Mouse (Mus musculus) right cerebral cortex, adult 18-20 months (tissue): ENCODE results near the gene S100a11.
"Not testable (repeated sequence)": the region's sequence is repeated elsewhere in the genome, so short reads cannot be mapped to it uniquely, and the experiment has no call there.

Source experiments
- DNase-seq: peaks from one replicate; pipeline ENCODE4 v3.0.0; 2022; ENCODE audit warnings: mixed read lengths

The S100a11 gene

DNA sequence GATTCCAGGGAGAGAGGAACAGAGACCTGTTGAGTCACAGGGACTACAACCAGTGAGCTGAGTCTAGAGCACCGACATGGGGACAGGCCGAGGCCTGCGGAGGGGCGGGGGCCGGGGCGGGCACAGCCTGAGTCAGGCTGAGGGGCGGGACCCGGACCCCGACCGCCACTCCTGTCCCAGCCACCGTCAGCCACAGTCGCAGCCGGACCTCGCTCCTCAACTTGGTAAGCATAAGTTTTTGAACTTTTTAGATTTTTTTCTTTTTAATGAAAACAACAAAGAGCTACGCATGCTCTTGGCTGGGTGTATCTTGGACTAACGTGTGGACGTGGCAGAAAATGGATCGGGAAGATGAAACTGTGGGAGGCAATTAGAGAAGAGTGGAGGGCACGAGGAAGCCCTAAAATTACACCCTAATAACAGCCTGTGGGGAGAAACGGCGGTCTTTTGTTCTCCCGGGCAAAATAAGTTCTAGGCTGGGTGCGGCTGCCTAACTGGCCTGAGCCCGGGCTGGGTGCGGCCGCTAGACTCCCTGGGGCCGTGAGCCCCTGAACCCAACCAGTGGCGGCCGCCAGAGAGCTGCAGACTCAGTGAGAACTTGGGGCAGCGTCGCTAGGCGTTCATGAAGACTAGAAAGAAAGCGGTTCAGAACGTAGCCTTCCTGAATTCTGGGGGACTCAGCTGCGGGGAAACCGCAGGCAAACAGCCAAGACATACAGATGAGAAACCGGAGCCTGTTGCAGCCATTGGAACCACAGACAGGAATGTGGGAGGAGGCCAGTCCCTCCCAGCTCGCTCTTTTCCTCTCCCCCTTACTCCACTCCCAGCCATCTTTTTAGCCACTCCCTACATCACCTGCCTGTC lies at the start of gene S100a11:
S100a11 (plus strand) TSS at position 159 of the 864 bp plus-strand sequence.
- no peak for DNase-seq

GRCm38 (mm10) chr3:93480053-93480452 lies 40.2 kb upstream of the S100a11 start:
- DNase-seq, result no peak

GRCm38 (mm10) chr3:93481982-93482616 lies 38.2 kb upstream of the S100a11 start:
- DNase-seq, result no peak

GRCm38 (mm10) chr3:93485611-93486010 lies 34.7 kb upstream of the S100a11 start:
- DNase-seq, result no peak

GRCm38 (mm10) chr3:93488541-93488940 lies 31.7 kb upstream of the S100a11 start:
- no peak for DNase-seq

DNA sequence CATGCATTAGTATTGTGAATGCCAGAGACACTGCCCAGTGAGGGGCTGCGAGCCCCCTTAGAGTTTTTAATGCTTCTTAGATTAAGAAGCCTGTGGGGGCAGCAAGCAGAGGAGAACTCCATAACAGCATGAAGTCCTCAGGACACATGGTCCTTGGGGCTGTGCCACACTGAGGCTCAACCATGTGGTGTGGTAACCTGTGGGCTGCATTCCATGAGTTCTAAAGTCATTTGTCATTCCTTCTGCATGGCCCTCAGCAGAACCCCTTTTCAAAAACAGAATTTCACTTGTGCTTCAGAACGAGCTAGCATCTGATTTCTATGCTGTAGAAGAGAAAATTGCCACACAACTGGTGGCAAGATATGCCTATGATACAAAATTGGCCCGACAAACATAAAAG lies 28.1 kb upstream of the S100a11 start:
- no peak for DNase-seq

DNA sequence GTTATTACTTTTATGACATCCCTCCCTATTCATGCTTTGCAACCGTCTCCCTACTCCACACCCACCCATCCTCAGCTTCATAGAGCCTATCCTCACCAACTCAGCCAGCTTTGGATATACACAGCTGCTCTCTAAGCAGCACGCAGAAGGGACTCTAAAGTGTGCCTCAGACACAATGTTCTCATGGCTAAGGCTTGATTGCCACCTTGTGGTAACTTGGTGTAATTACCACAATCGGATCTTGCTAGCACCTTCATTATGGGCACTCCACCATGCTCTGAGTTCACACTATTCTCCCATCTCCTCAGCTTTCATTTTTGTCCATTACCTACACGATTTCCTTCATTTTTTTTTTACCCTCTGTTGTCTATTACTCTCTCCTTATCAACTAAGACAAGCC lies 26.3 kb upstream of the S100a11 start:
- peak; percentile 63 for DNase-seq

- DNase-seq, result not testable (repeated sequence)
Observed at GRCm38 (mm10) chr3:93494774-93495173, 25.5 kb upstream of the S100a11 start.

- DNase-seq, result no peak
Observed at GRCm38 (mm10) chr3:93497131-93497530, 23.2 kb upstream of the S100a11 start.

DNA sequence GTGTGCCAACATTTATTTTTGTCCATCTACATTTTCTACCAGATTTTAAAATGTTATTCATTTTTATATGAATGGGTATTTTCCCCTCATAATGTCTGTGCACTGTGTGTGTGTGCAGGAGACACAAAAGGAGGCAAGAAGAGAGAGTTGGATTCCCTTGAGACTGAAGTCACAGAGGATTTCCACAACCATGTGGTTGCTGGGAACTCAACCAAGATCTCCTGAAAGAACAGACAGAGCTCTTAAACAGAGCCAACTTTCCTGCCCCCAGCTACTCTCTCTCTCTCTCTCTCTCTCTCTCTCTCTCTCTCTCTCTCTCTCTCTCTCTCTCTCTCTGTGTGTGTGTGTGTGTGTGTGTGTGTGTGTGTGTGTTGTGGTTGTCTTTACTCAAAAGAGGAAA lies 21.2 kb upstream of the S100a11 start:
- no peak for DNase-seq

DNA sequence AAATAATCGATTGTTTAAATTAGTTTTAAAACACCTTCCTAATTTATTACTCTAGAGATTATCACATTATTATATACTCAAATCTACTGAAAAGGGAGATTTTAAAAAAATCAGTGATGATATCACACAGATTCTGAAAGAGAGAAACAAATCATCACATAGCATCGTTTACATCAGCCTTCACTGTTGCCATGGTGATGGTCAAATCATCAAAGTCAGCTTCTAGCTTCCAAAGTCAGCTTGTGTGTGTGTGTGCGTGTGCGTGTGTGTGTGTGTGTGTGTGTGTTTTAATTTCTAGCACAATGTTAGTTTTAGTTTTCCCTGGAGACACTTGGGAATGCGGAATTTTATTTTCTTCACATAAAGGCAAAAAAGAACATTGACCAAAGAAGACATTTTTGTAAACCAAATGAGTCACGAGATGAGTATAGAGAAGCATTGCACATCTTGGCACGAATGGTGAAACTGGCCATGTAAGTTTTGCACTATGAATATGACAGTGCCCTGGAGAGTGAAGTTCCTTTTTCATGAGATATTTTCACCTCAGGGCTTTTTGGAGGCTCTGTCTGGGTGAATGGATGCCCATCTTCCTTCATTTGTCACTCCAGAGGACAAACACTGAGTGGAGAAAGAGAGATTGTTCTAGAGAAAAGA lies 15.6 kb upstream of the S100a11 start:
- DNase-seq, result no peak

- DNase-seq, result no peak
Observed at GRCm38 (mm10) chr3:93505960-93506863, 14.1 kb upstream of the S100a11 start.

DNA sequence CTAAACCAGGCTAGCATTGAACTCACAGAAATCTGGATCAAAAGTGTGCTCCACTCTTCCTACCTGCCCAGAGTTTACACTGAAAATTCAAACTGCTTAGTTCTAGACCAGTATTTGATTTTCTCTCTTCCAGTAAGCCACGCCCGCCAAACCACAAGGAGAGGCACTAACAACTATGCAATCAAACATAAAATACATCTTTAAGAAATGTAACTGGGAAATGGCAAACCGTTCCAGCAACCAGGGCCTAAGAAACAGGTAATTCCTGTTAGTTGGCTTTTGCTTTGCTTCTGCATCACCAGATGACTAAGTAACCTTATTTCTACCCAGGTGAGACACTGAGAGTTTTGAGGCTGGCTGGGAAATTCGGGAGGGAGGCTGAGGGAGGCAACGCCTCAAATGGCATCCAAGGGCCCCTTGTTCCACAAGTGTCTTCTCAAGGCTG lies 13.4 kb upstream of the S100a11 start:
- DNase-seq, result no peak

GRCm38 (mm10) chr3:93509301-93509700 lies 11.0 kb upstream of the S100a11 start:
- DNase-seq, result no peak

GRCm38 (mm10) chr3:93511036-93511435 lies 9.3 kb upstream of the S100a11 start:
- no peak for DNase-seq

DNA sequence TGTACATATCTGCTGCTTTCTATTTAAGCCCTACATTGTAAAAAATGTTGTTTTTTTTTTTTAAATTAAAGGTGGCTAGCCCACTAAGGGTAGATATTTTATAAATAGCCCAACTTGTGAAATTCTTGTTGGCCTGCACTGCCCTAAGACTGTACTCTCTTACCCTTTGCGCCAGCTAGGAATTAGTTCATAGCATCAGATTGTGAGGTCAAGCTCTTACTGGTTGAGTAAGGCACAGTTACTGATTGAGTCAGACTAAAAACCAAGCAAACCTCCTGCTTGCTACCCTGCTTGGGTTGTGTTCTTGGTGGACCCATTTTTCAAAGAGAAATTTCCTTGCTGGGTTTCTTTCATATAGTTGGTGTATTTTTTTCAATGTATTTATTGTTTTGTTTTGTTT lies 8.5 kb upstream of the S100a11 start:
- no peak for DNase-seq

GRCm38 (mm10) chr3:93512386-93513101 lies 7.7 kb upstream of the S100a11 start:
- DNase-seq, result no peak

- no peak for DNase-seq
Observed at GRCm38 (mm10) chr3:93514628-93515027, 5.7 kb upstream of the S100a11 start.

DNA sequence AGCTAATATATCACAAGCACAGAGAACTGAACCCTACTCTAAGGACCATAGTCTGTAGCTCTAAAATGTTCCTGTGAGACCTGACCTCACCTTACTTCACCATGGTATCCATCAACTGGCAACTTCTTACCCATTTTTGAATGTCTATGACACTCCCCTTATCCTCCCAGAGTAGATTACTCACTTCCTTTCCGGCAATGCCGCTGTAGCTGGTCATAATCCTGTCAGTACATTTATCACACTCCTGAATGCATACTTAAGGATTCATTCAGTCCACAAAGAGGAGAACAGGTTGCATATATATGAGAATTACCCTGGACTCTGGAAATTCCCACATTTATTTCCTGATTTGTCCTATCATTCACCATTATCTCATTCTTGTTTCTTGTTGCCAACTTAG lies 2.9 kb upstream of the S100a11 start:
- no peak for DNase-seq

GRCm38 (mm10) chr3:93519856-93520329 lies 395 bp upstream of the S100a11 start:
- DNase-seq, result no peak

GRCm38 (mm10) chr3:93521462-93522057 lies 1.3 kb downstream of the S100a11 start:
- DNase-seq, result no peak
